Mouse (Mus musculus) neutrophil, adult 5-6 weeks (primary cell): ENCODE data around the gene Chrd. TPM values are rescaled to one million over a fixed set of nuclear protein-coding genes. Genes with fewer than 3 reads are reported as not detected.

Experiments used
- ATAC-seq: fragments of 151-379, 151-347 bp; 2 replicates; pipeline ENCODE4 v1.8.0; 2017; ENCODE audit warnings: mild to moderate bottlenecking, moderate TSS enrichment; ENCODE audit not compliant: insufficient number of reproducible peaks, poor library complexity, low FRiP score, severe bottlenecking; ENCODE audit errors: extremely low read depth
- total RNA-seq: library from RNA; stranded (forward); fragments of 200-1000 nt; gene quantifications from 2 replicates; pipeline ENCODE4 v1.2.3, GENCODE M21; 2017

Gene Chrd
- not detected in 2 replicates for total RNA-seq

DNA sequence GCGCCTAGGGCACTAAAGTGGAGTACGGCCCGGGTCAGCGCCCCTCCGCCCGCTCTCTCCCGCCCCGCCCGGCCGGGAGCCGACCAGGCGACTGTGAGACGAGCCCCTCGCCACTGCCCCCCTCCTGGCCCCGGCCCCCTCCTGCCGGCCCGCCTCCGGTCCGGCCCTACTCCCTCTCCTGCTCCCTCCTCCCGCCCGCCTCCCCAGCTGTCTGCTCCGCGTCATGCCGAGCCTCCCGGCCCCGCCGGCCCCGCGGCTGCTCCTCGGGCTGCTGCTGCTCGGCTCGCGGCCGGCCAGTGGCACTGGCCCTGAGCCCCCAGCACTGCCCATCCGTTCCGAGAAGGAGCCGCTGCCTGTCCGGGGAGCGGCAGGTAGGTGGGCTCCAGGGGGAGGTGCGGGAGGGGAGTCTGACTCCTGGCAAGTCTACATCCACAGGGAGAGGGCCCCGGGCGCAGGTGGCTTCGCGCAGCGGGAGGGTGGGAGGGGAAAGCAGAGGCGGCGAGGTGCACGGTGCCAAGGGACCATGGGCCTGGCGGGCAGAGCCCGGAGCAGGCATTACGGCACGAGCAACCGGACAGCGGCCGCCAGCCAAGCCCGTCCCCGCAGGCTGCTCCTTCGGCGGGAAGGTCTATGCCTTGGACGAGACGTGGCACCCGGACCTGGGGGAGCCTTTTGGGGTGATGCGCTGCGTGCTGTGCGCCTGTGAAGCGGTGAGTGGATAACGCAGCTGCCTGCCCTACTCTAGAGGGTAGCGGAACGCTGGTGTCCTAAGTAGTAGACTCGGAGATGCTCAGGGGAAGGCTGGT is at the start of gene Chrd:
TSS of gene Chrd (plus strand) at position 203 of the 806 bp plus-strand sequence.
- no peak for ATAC-seq

DNA sequence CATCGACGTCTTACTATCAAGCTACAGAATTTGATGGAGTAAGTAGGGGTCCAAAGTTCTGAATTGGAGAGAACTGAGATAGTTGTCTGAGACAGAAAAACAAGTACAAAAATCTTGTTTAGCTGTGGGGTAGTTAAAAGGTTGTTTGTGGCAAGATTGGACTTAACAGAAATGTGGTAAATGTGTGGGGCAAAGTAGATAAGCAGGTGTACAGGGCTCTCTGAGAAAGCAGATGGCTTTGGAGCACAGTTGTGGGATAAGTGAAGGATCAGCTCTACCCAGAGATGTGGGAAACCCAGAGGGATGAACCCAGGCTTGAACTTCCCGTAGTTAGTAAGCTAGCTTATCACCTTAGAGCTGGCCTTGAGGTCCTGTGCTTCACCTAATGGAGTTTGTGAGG is 42.2 kb upstream of the Chrd start:
- ATAC-seq: no peak

DNA sequence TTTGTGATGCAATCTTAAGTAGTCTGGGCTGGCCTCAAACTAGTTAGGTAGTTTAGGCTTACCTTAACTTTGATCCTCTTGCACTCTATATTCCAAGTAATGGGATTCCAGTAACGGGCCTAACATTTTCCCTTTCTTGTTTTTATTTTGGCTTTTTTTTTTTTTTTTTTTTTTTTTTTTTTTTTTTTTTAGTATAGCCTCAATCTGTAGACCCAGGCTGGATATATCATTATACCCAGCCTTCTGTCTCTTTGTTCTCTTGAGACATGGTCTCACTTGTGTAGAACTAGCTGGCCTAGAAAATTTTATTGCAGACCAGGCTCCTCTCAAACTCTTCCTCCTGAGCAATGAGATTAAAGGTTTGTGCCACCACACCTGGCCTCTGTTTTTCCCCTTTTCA is 41.3 kb upstream of the Chrd start:
- no peak for ATAC-seq

GRCm38 (mm10) chr16:20692241-20692965 is 40.5 kb upstream of the Chrd start:
- ATAC-seq: no peak

DNA sequence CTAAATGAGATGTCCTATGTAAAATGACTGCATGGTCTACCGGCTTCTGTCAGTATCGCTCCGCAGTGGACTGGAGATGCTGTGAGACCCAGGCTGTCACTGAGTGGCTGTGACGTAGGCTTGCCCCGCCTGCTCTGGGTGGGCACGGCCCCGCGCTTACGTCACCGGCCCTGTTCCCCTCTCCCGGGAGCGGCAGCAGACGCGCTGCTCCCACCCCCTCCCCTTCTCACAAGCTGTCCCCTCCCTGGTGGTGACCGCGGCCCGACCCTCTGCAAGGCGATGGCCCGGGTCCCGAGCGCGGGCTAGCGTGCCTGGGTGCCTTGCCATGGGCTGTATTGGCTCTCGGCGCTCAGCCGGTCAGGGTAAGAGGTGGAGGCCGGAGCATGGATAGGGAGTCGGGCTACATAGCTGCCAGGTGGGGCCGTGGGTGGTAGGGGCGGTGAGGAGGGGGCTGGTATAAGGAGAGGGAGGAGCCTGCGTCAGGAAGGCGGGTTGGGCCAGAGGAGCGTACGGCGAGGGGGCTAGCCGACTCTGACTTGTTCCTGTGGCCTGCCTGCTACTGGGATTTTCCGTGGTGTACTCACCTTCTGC is 39.7 kb upstream of the Chrd start, which contains the start of gene Fam131a:
TSS of gene Fam131a (plus strand) at position 131 of the 591 bp plus-strand sequence.
- ATAC-seq: peak; percentile 44; the same call in 1 of the 2 replicates

GRCm38 (mm10) chr16:20694781-20695180 is 38.1 kb upstream of the Chrd start:
- ATAC-seq: no peak

DNA sequence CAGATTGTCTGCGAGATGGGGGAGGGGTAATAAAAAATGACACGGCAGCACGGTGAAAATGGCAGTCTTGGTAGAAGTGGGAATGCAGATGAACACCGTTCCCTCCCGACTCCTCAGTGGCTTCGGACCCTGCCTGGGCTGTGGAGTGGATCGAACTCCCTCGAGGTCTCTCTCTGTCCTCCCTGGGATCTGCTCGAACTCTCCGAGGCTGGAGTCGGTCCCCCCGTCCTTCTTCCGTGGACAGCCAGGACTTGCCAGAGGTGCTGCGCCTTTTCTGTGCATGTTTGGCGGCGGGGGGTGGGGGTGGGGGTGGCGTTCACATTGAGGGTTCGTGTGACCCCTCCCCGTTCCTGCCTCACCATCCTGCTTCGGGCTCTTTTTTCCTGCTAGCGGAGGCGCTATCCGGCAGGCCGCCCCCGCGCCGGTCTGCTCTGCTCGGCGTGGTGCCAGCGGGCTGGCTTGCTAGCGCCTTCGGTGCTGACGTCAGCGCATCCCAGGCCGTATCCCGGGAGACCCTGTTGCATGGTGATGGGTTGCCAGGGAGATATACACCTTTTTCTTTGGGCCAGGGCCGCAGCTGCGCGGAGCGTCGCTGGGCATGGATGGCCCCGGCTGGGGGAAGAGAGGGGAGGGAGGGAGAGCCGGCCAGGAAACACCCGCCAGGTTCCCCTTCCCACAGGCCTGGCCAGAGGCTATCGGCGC is 37.2 kb upstream of the Chrd start:
- ATAC-seq: no peak

- no peak for ATAC-seq
These were observed 33.7 kb upstream of the Chrd start for GRCm38 (mm10) chr16:20699266-20699665.

DNA sequence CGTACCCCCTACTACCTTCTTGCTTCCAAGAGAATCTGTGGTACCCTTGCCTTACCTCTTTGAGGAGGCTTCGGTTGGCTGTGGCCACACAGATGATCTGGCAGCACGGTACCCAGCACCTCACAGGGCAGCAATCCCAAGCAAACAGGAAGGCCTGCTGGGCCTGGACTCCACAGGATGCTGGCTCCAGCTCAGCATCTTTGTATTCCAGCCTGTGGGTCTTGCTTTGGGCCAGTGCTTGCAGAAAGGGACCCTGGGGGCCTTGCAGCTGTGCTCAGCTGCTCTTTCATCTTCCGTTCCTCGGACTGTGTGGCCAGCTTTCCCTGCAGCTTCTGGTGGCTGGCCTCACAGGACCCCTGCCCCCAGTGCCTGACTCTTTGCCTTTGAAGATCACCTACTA is 32.9 kb upstream of the Chrd start:
- ATAC-seq: no peak

DNA sequence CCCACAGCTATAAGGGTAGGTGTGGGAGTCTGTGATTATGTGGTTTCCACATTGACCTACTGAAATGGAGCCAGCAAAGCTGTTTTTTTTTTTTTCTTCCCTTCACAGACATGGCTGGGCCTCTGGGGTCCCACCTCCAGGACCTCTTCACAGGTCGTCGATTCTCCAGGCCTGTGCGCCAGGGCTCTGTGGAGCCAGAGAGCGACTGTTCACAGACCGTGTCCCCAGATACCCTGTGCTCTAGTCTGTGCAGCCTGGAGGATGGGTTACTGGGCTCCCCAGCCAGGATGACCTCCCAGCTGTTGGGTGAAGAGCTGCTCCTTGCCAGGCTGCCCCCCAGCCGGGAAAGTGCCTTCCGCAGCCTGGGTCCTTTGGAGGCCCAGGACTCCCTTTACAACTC is 31.6 kb upstream of the Chrd start:
- ATAC-seq: no peak

DNA sequence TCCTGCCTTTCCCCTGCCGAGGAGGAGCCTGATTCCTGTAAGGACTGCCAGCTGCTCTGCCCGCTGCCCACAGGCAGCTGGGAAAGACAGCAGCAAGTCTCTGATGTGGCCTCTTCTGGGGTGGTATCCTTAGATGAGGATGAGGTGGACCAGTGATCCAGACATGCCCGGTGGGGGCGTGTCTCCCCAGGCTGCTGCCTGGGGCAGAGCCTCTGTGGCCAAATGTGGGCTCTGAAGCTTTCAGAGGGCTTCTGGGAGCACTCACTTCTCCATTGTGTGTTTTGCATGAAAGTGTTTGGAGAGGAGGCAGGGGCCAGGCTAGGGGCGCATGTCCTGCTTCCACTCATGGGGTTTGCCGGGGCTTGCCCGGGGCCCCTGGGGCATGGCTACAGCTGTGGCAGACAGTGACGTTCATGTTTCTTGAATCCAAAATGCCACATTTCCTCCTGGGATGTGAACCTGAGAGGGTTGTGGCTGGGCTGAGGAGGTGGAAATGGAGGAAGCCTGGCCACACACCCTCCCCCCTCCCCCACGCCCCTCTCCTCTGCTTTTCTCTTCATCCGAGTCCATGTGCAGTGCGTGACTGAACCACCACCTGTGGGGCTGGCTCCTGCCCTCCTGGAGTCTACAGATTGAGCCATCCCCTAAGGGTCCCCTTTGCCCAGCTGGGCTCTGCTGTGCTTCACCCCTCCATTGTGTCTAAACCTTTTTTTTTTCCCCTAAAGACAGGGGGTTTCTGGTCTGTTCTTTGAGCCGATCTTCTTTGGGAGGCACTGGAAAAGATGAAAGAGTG is 31.0 kb upstream of the Chrd start:
- no peak for ATAC-seq

GRCm38 (mm10) chr16:20702522-20702893 is 30.4 kb upstream of the Chrd start:
- ATAC-seq: no peak

DNA sequence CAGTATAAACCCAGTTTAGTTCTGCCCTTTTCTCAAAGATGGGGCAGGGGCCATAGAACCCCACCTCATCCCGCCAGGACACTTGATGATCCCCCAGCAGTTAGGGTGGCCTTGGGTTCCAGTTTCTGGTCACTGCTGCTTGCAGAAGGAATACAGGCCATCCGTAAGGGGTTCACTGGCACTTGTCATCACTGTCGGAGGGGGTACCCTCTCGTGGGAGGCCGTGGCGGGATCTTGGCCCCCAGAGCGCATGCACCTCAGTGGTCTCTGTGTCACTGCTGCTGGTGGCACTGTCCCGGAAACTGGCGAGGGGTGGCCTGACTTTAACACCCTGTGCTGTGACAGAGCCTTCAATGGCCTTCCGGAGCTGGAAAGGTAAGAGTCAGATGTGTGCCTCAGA is 29.9 kb upstream of the Chrd start:
- ATAC-seq: no peak

- no peak for ATAC-seq
These were observed 29.1 kb upstream of the Chrd start for GRCm38 (mm10) chr16:20703699-20704400.

DNA sequence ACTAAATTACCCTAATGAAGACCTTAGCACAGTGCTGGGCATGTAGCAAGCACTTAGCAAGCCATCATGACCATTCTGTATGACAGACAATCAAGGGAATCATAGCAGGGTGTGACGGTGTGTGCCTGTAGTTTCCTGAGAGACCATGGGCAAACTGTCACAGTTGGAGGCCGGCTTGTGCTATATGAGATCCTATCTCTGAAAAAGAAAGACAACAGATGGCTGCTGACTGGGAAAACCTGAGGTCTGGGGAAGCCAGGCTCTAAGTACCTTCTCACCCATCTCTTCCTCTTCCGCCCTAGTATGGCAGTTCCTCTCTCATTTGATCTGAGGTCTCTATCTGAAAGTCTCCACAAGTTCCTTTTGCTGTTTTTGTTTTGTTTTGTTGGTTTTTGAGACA is 27.1 kb upstream of the Chrd start:
- no peak for ATAC-seq

GRCm38 (mm10) chr16:20706407-20707055 is 26.4 kb upstream of the Chrd start:
- no peak for ATAC-seq

DNA sequence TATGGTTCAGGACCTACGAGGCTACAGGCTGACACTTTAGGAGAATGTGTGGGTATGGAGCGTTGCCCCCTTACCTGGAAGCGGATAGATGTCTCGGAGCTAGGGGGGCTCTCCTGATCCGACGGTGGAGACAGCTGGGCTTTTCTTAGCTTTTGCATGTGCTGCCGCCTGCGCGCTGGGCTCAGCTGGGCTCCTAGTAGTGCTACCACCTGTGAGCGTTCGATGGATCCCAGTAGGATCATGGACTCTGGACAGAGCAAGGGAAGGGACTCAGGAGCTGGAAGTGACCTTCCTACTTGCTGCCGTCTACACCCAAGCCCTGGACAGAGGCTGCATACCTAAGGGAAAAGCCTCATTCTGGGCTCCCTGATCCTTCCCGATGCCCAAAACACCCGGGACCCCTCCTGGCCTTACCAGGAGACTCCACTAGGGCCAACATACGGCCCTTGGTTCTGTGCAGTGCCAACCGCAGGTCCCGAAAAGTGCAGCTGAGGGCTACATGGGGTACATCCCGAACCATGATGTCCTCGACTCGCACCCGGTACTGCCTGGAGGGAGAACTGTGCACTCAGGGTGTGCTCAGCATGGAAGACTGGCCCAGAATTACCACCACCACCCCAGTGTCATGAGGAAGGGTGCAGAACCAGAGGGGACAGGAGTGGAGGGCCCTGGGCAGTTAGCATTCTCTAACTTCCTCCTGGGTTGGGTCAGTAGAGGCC is 24.5 kb upstream of the Chrd start:
- ATAC-seq: no peak
